In genomic region chr2:84647051-84647568, GRCm38 (mm10) we compare ENCODE assay signal across 10 mouse cellular contexts. TPM values are rescaled to one million over a fixed set of nuclear protein-coding genes. Genes with fewer than 3 reads are reported as not detected.
DNase-seq lines count a peak whose midpoint lies in the region; ATAC-seq and TF ChIP-seq lines count a peak whose summit lies in the region.
"Had no signal": no experiment of that assay in that cellular context is flagged by ENCODE, and none has a peak within 500 bp of the region (broad histone marks: within the 10 kb centered on the region; RNA-seq: fewer than 3 reads in every experiment).

No protein-coding gene starts in this region.

- no peak for ATAC-seq in heart, embryonic 14.5 days (ENCODE audit: insufficient number of reproducible peaks, insufficient read depth, low FRiP score, low read depth)
- no peak for ATAC-seq in neural tube, embryonic 11.5 days (ENCODE audit: insufficient read depth, low FRiP score, low TSS enrichment)
- no peak for ATAC-seq in liver, postnatal 0 days

- DNase-seq in heart, adult 8-10 months (ENCODE audit: low spot score), result no peak
- DNase-seq in neural tube, embryonic 11.5 days (ENCODE audit: low spot score), result no peak
- DNase-seq in neural tube, embryonic 10.5 days (ENCODE audit: extremely low spot score, low spot score), result no peak
- DNase-seq in liver, postnatal 0 days, result no peak
- DNase-seq in ovary, postnatal 10 days (ENCODE audit: low spot score), result no peak
- no peak for DNase-seq in urinary bladder, postnatal 4 days (ENCODE audit: low spot score in 2 of 2)
- no peak for DNase-seq in adrenal gland, postnatal 10 days

- 0 out of 2 replicates have a peak, but pooled peaks cover 2% of the 10 kb centered on the region for H3K36me3 ChIP-seq in heart, embryonic 14.5 days (ENCODE audit: control insufficient read depth, insufficient read depth, low read length)
- no peaks in the 10 kb centered on the region for H3K36me3 ChIP-seq in neural tube, embryonic 11.5 days (ENCODE audit: control insufficient read depth, insufficient read depth, low read length)
- no peaks in the 10 kb centered on the region for H3K36me3 ChIP-seq in liver, postnatal 0 days (replicated peaks; ENCODE audit: insufficient read depth, low read length)

- WGBS in heart, embryonic 14.5 days, result 78% methylated on average over 6 of the region's 6 CpGs
- 97% methylated on average over 6 of the region's 6 CpGs for WGBS in neural tube, embryonic 11.5 days
- 77% methylated on average over 6 of the region's 6 CpGs for WGBS in liver, postnatal 0 days (ENCODE audit: insufficient replicate concordance)

- TF ChIP-seq CTCF in liver, postnatal 0 days (IDR thresholded peaks at IDR 0.05; ENCODE audit: low read depth), result no peak

- peak overlapping the region; percentile 79 for H3K4me2 ChIP-seq in heart, embryonic 14.5 days (ENCODE audit: low read length)
- H3K4me2 ChIP-seq in neural tube, embryonic 11.5 days (ENCODE audit: low read depth), result peak overlapping the region; percentile 68
- H3K4me2 ChIP-seq in liver, postnatal 0 days (ENCODE audit: low read depth, low read length), result peak overlapping the region; percentile 74

- H3K4me3 ChIP-seq in heart, embryonic 14.5 days (ENCODE audit: control insufficient read depth in 1 of 2, insufficient read depth in 1 of 2, low read depth in 1 of 2, low read length in 2 of 2), result no peak overlapping the region; a peak in 1 of 4 replicates
- 0 out of 2 replicates have a peak overlapping the region, but pooled peaks have one; percentile 70 for H3K4me3 ChIP-seq in neural tube, embryonic 11.5 days (ENCODE audit: low read depth, low read length)
- no peak overlapping the region for H3K4me3 ChIP-seq in liver, postnatal 0 days (ENCODE audit: low read depth, low read length)

- no peak for TF ChIP-seq EP300 in liver, postnatal 0 days (IDR thresholded peaks at IDR 0.05; ENCODE audit: low read depth)

- H3K27ac ChIP-seq in heart, embryonic 14.5 days (replicated peaks in 1 of 2; ENCODE audit: control insufficient read depth in 1 of 2, insufficient read depth in 1 of 2, low read depth in 2 of 2, low read length in 2 of 2), result no peak overlapping the region; a peak in 1 of 4 replicates
- H3K27ac ChIP-seq in neural tube, embryonic 11.5 days (ENCODE audit: low read depth, low read length), result no peak overlapping the region
- 0 out of 2 replicates have a peak overlapping the region, but pooled peaks have one; percentile 12 for H3K27ac ChIP-seq in liver, postnatal 0 days (ENCODE audit: low read depth)

- H3K9me3 ChIP-seq in heart, embryonic 14.5 days (ENCODE audit: control insufficient read depth, low read length), result no peaks in the 10 kb centered on the region
- H3K9me3 ChIP-seq in neural tube, embryonic 11.5 days (ENCODE audit: control insufficient read depth, low read length), result no peaks in the 10 kb centered on the region
- no peaks in the 10 kb centered on the region for H3K9me3 ChIP-seq in liver, postnatal 0 days (ENCODE audit: low read length)

- H3K27me3 ChIP-seq in heart, embryonic 14.5 days (ENCODE audit: control insufficient read depth, insufficient read depth, low read length), result no peaks in the 10 kb centered on the region
- H3K27me3 ChIP-seq in neural tube, embryonic 11.5 days (ENCODE audit: control insufficient read depth, insufficient read depth, low read length), result no peaks in the 10 kb centered on the region
- no peaks in the 10 kb centered on the region for H3K27me3 ChIP-seq in liver, postnatal 0 days (ENCODE audit: insufficient read depth, low read length)
- H3K27me3 ChIP-seq: CH12.LX had no signal

- no peak overlapping the region for H3K9ac ChIP-seq in heart, embryonic 14.5 days (ENCODE audit: low read length)
- no peak overlapping the region for H3K9ac ChIP-seq in neural tube, embryonic 11.5 days (ENCODE audit: low read length)
- no peak overlapping the region for H3K9ac ChIP-seq in liver, postnatal 0 days (replicated peaks)

- H3K4me1 ChIP-seq in heart, embryonic 14.5 days (ENCODE audit: control insufficient read depth in 2 of 2, insufficient read depth in 2 of 2, low read length in 2 of 2), result peaks cover 7 to 50% of the 10 kb centered on the region in 2 experiments
- H3K4me1 ChIP-seq in neural tube, embryonic 11.5 days (ENCODE audit: control insufficient read depth, insufficient read depth, low read length), result 0 out of 2 replicates have a peak, but pooled peaks cover 3% of the 10 kb centered on the region
- H3K4me1 ChIP-seq in liver, postnatal 0 days (ENCODE audit: insufficient read depth), result peaks cover 35% of the 10 kb centered on the region

RNA-seq across cellular contexts. Expression of gene Ctnnd1, which starts 3.5 kb away (rescaled TPM):
- 65.2 and 68.5 TPM in 2 replicates for polyA plus RNA-seq in heart, embryonic 14.5 days (2014; fragmentation: Nextera tagmentation; extraction: Ambion mirVana)
- total RNA-seq in heart, adult 8-10 months (2022), result 10 to 100 TPM; 47.1 to 62.3 (median 51.3) TPM
- polyA plus RNA-seq in neural tube, embryonic 11.5 days (2014; fragmentation: Nextera tagmentation; extraction: Ambion mirVana), result 37.5 and 43.0 TPM in 2 replicates
- 9.0 and 9.5 TPM in 2 replicates for polyA plus RNA-seq in liver, postnatal 0 days (2015; fragmentation: Nextera tagmentation; extraction: Ambion mirVana)
- 100 to 1,000 TPM; 112 to 126 TPM for total RNA-seq in adrenal gland, postnatal 10 days (2021)

RNA-seq across cellular contexts. Expression of gene Btbd18, which starts 11.8 kb away (rescaled TPM):
- 0.11 and 0.15 TPM in 2 replicates for polyA plus RNA-seq in heart, embryonic 14.5 days (2014; fragmentation: Nextera tagmentation; extraction: Ambion mirVana)
- total RNA-seq in heart, adult 8-10 months (2022), result not detected
- polyA plus RNA-seq in neural tube, embryonic 11.5 days (2014; fragmentation: Nextera tagmentation; extraction: Ambion mirVana), result 0.21 and 0.27 TPM in 2 replicates
- polyA plus RNA-seq in liver, postnatal 0 days (2015; fragmentation: Nextera tagmentation; extraction: Ambion mirVana), result not detected in 2 replicates
- total RNA-seq in adrenal gland, postnatal 10 days (2021), result under 1 TPM in 1 of 2 experiments, not detected in 1; 0.15 TPM
- total RNA-seq: megakaryocyte progenitor cell, adult 5-6 weeks had no signal

RNA-seq across cellular contexts. Expression of gene Selenoh, which starts 23.5 kb away (rescaled TPM):
- 248 and 271 TPM in 2 replicates for polyA plus RNA-seq in heart, embryonic 14.5 days (2014; fragmentation: Nextera tagmentation; extraction: Ambion mirVana)
- total RNA-seq in heart, adult 8-10 months (2022), result 10 to 100 TPM; 24.0 to 25.9 (median 24.0) TPM
- 378 and 404 TPM in 2 replicates for polyA plus RNA-seq in neural tube, embryonic 11.5 days (2014; fragmentation: Nextera tagmentation; extraction: Ambion mirVana)
- 53.6 and 57.6 TPM in 2 replicates for polyA plus RNA-seq in liver, postnatal 0 days (2015; fragmentation: Nextera tagmentation; extraction: Ambion mirVana)
- 10 to 100 TPM; 55.4 to 67.6 TPM for total RNA-seq in adrenal gland, postnatal 10 days (2021)

RNA-seq across cellular contexts. Expression of gene Gm28635, which starts 30.7 kb away (rescaled TPM):
- not detected in 2 replicates for polyA plus RNA-seq in heart, embryonic 14.5 days (2014; fragmentation: Nextera tagmentation; extraction: Ambion mirVana)
- total RNA-seq in heart, adult 8-10 months (2022), result 1 to 10 TPM; 2.7 to 9.6 (median 4.9) TPM
- not detected in 2 replicates for polyA plus RNA-seq in neural tube, embryonic 11.5 days (2014; fragmentation: Nextera tagmentation; extraction: Ambion mirVana)
- polyA plus RNA-seq in liver, postnatal 0 days (2015; fragmentation: Nextera tagmentation; extraction: Ambion mirVana), result not detected in 2 replicates
- not detected for total RNA-seq in adrenal gland, postnatal 10 days (2021)
- total RNA-seq: CH12.LX; megakaryocyte progenitor cell, adult 5-6 weeks had no signal

RNA-seq across cellular contexts. Expression of gene Med19, which starts 31.1 kb away (rescaled TPM):
- 26.6 and 28.2 TPM in 2 replicates for polyA plus RNA-seq in heart, embryonic 14.5 days (2014; fragmentation: Nextera tagmentation; extraction: Ambion mirVana)
- total RNA-seq in heart, adult 8-10 months (2022), result 10 to 100 TPM; 11.5 to 13.4 (median 12.8) TPM
- polyA plus RNA-seq in neural tube, embryonic 11.5 days (2014; fragmentation: Nextera tagmentation; extraction: Ambion mirVana), result 59.4 and 59.6 TPM in 2 replicates
- 12.7 and 13.2 TPM in 2 replicates for polyA plus RNA-seq in liver, postnatal 0 days (2015; fragmentation: Nextera tagmentation; extraction: Ambion mirVana)
- 10 to 100 TPM; 18.3 to 19.5 TPM for total RNA-seq in adrenal gland, postnatal 10 days (2021)
